Mouse (Mus musculus): Measurements from ENCODE around the gene Pawr. TPM values are rescaled to one million over a fixed set of nuclear protein-coding genes. Genes with fewer than 3 reads are reported as not detected.

The Pawr gene
- polyA plus RNA-seq, 1 experiment from 2014 or later: 1.5 TPM

GRCm38 (mm10) chr10:108445606-108446005, 113.7 kb downstream of the Pawr start:
- no peak overlapping the region for H3K4me2 ChIP-seq (ENCODE audit: low read length)

GRCm38 (mm10) chr10:108446041-108446931, 114.4 kb downstream of the Pawr start:
- H3K4me1 ChIP-seq (ENCODE audit: control insufficient read depth, insufficient read depth, low read length): peaks cover 9% of the 10 kb centered on the region; the same call in 1 of the 2 replicates
- H3K4me2 ChIP-seq (ENCODE audit: low read length): peak overlapping the region; percentile 65
- H3K27me3 ChIP-seq (ENCODE audit: control insufficient read depth, insufficient read depth, low read depth, low read length): no peaks in the 10 kb centered on the region
- H3K36me3 ChIP-seq (ENCODE audit: control insufficient read depth, insufficient read depth, low read length): no peaks in the 10 kb centered on the region
- WGBS: 11% methylated on average over 20 of the region's 24 CpGs
- ATAC-seq: peak; percentile 79
- H3K9me3 ChIP-seq (replicated peaks; ENCODE audit: control insufficient read depth, low read length, poor library complexity, severe bottlenecking): no peaks in the 10 kb centered on the region
- peak overlapping the region; percentile 45 for H3K9ac ChIP-seq (ENCODE audit: low read depth, low read length)
- no peak overlapping the region for H3K27ac ChIP-seq (ENCODE audit: low read length)
- peak overlapping the region; percentile 39 for H3K4me3 ChIP-seq (ENCODE audit: low read depth, low read length)

More at GRCm38 (mm10) chr10:108445606-108446005, 113.7 kb downstream of the Pawr start:
- H3K36me3 ChIP-seq (ENCODE audit: control insufficient read depth, insufficient read depth, low read length): no peaks in the 10 kb centered on the region
- H3K9me3 ChIP-seq (replicated peaks; ENCODE audit: control insufficient read depth, low read length, poor library complexity, severe bottlenecking): no peaks in the 10 kb centered on the region
- H3K9ac ChIP-seq (ENCODE audit: low read depth, low read length): no peak overlapping the region
- H3K4me3 ChIP-seq (ENCODE audit: low read depth, low read length): no peak overlapping the region
- no peaks in the 10 kb centered on the region for H3K27me3 ChIP-seq (ENCODE audit: control insufficient read depth, insufficient read depth, low read depth, low read length)
- ATAC-seq: peak; percentile 12; the same call in 1 of the 2 replicates
- no peak overlapping the region for H3K27ac ChIP-seq (ENCODE audit: low read length)
- 77% methylated on average over 10 of the region's 10 CpGs for WGBS
- peaks cover 9% of the 10 kb centered on the region; the same call in 1 of the 2 replicates for H3K4me1 ChIP-seq (ENCODE audit: control insufficient read depth, insufficient read depth, low read length)

- no peaks in the 10 kb centered on the region for H3K27me3 ChIP-seq (ENCODE audit: control insufficient read depth, insufficient read depth, low read depth, low read length)
- no peak overlapping the region for H3K4me2 ChIP-seq (ENCODE audit: low read length)
- H3K9ac ChIP-seq (ENCODE audit: low read depth, low read length): no peak overlapping the region
- H3K9me3 ChIP-seq (replicated peaks; ENCODE audit: control insufficient read depth, low read length, poor library complexity, severe bottlenecking): no peaks in the 10 kb centered on the region
- no peak overlapping the region for H3K27ac ChIP-seq (ENCODE audit: low read length)
- no peaks in the 10 kb centered on the region for H3K36me3 ChIP-seq (ENCODE audit: control insufficient read depth, insufficient read depth, low read length)
- no peak overlapping the region for H3K4me3 ChIP-seq (ENCODE audit: low read depth, low read length)
- 84% methylated on average over 10 of the region's 10 CpGs for WGBS
- H3K4me1 ChIP-seq (ENCODE audit: control insufficient read depth, insufficient read depth, low read length): peaks cover 9% of the 10 kb centered on the region; the same call in 1 of the 2 replicates
- ATAC-seq: no peak
Observed at GRCm38 (mm10) chr10:108447211-108447610, 115.3 kb downstream of the Pawr start.

- peaks cover 9% of the 10 kb centered on the region; the same call in 1 of the 2 replicates for H3K4me1 ChIP-seq (ENCODE audit: control insufficient read depth, insufficient read depth, low read length)
- WGBS: 84% methylated on average over 11 of the region's 11 CpGs
- H3K27ac ChIP-seq (ENCODE audit: low read length): no peak overlapping the region
- no peak for ATAC-seq
- no peak overlapping the region for H3K4me3 ChIP-seq (ENCODE audit: low read depth, low read length)
- H3K9me3 ChIP-seq (replicated peaks; ENCODE audit: control insufficient read depth, low read length, poor library complexity, severe bottlenecking): no peaks in the 10 kb centered on the region
- H3K27me3 ChIP-seq (ENCODE audit: control insufficient read depth, insufficient read depth, low read depth, low read length): no peaks in the 10 kb centered on the region
- H3K36me3 ChIP-seq (ENCODE audit: control insufficient read depth, insufficient read depth, low read length): no peaks in the 10 kb centered on the region
- no peak overlapping the region for H3K4me2 ChIP-seq (ENCODE audit: low read length)
- no peak overlapping the region for H3K9ac ChIP-seq (ENCODE audit: low read depth, low read length)
Observed at GRCm38 (mm10) chr10:108448421-108448820, 116.5 kb downstream of the Pawr start.

- Histone ChIP-seq H3K9ac (ENCODE audit: low read depth, low read length) (no peak overlapping the region), H3K27me3 (ENCODE audit: control insufficient read depth, insufficient read depth, low read depth, low read length) (no peaks in the 10 kb centered on the region), H3K36me3 (ENCODE audit: control insufficient read depth, insufficient read depth, low read length) (no peaks in the 10 kb centered on the region), H3K4me3 (ENCODE audit: low read depth, low read length) (no peak overlapping the region), H3K27ac (ENCODE audit: low read length) (no peak overlapping the region), H3K4me1 (ENCODE audit: control insufficient read depth, insufficient read depth, low read length) (peaks cover 5% of the 10 kb centered on the region; the same call in 1 of the 2 replicates), H3K4me2 (ENCODE audit: low read length) (no peak overlapping the region), H3K9me3 (replicated peaks; ENCODE audit: control insufficient read depth, low read length, poor library complexity, severe bottlenecking) (no peaks in the 10 kb centered on the region)
- ATAC-seq: no peak
- WGBS: 94% methylated on average over 4 of the region's 4 CpGs
Observed at GRCm38 (mm10) chr10:108450401-108450800, 118.5 kb downstream of the Pawr start.

GRCm38 (mm10) chr10:108451516-108451915, 119.6 kb downstream of the Pawr start:
- H3K4me1 ChIP-seq (ENCODE audit: control insufficient read depth, insufficient read depth, low read length): peaks cover 4% of the 10 kb centered on the region; the same call in 1 of the 2 replicates
- ATAC-seq: no peak
- 96% methylated on average over 8 of the region's 8 CpGs for WGBS
- H3K4me2 ChIP-seq (ENCODE audit: low read length): no peak overlapping the region
- H3K9ac ChIP-seq (ENCODE audit: low read depth, low read length): no peak overlapping the region
- no peak overlapping the region for H3K27ac ChIP-seq (ENCODE audit: low read length)
- no peaks in the 10 kb centered on the region for H3K36me3 ChIP-seq (ENCODE audit: control insufficient read depth, insufficient read depth, low read length)
- H3K4me3 ChIP-seq (ENCODE audit: low read depth, low read length): no peak overlapping the region
- no peaks in the 10 kb centered on the region for H3K27me3 ChIP-seq (ENCODE audit: control insufficient read depth, insufficient read depth, low read depth, low read length)
- H3K9me3 ChIP-seq (replicated peaks; ENCODE audit: control insufficient read depth, low read length, poor library complexity, severe bottlenecking): no peaks in the 10 kb centered on the region

- WGBS: 81% methylated on average over 9 of the region's 9 CpGs
- no peaks in the 10 kb centered on the region for H3K9me3 ChIP-seq (replicated peaks; ENCODE audit: control insufficient read depth, low read length, poor library complexity, severe bottlenecking)
- no peak overlapping the region for H3K4me2 ChIP-seq (ENCODE audit: low read length)
- no peak overlapping the region for H3K9ac ChIP-seq (ENCODE audit: low read depth, low read length)
- H3K27ac ChIP-seq (ENCODE audit: low read length): no peak overlapping the region
- no peaks in the 10 kb centered on the region for H3K4me1 ChIP-seq (ENCODE audit: control insufficient read depth, insufficient read depth, low read length)
- H3K4me3 ChIP-seq (ENCODE audit: low read depth, low read length): no peak overlapping the region
- no peak for ATAC-seq
- no peaks in the 10 kb centered on the region for H3K27me3 ChIP-seq (ENCODE audit: control insufficient read depth, insufficient read depth, low read depth, low read length)
- H3K36me3 ChIP-seq (ENCODE audit: control insufficient read depth, insufficient read depth, low read length): no peaks in the 10 kb centered on the region
Observed at GRCm38 (mm10) chr10:108452421-108452820, 120.5 kb downstream of the Pawr start.

GRCm38 (mm10) chr10:108453561-108453960, 121.6 kb downstream of the Pawr start:
- H3K27ac ChIP-seq (ENCODE audit: low read length): no peak overlapping the region
- H3K27me3 ChIP-seq (ENCODE audit: control insufficient read depth, insufficient read depth, low read depth, low read length): no peaks in the 10 kb centered on the region
- no peak overlapping the region for H3K4me2 ChIP-seq (ENCODE audit: low read length)
- WGBS: 65% methylated on average over 2 of the region's 2 CpGs
- no peaks in the 10 kb centered on the region for H3K4me1 ChIP-seq (ENCODE audit: control insufficient read depth, insufficient read depth, low read length)
- H3K9me3 ChIP-seq (replicated peaks; ENCODE audit: control insufficient read depth, low read length, poor library complexity, severe bottlenecking): no peaks in the 10 kb centered on the region
- H3K36me3 ChIP-seq (ENCODE audit: control insufficient read depth, insufficient read depth, low read length): no peaks in the 10 kb centered on the region
- no peak for ATAC-seq
- no peak overlapping the region for H3K9ac ChIP-seq (ENCODE audit: low read depth, low read length)
- no peak overlapping the region for H3K4me3 ChIP-seq (ENCODE audit: low read depth, low read length)

- Histone ChIP-seq H3K9me3 (replicated peaks; ENCODE audit: control insufficient read depth, low read length, poor library complexity, severe bottlenecking) (no peaks in the 10 kb centered on the region), H3K4me3 (ENCODE audit: low read depth, low read length) (no peak overlapping the region), H3K4me2 (ENCODE audit: low read length) (no peak overlapping the region), H3K27ac (ENCODE audit: low read length) (no peak overlapping the region), H3K9ac (ENCODE audit: low read depth, low read length) (no peak overlapping the region), H3K4me1 (ENCODE audit: control insufficient read depth, insufficient read depth, low read length) (no peaks in the 10 kb centered on the region), H3K27me3 (ENCODE audit: control insufficient read depth, insufficient read depth, low read depth, low read length) (no peaks in the 10 kb centered on the region), H3K36me3 (ENCODE audit: control insufficient read depth, insufficient read depth, low read length) (no peaks in the 10 kb centered on the region)
- ATAC-seq: no peak
- WGBS: 93% methylated on average over 11 of the region's 11 CpGs
Observed at GRCm38 (mm10) chr10:108454691-108455117, 122.8 kb downstream of the Pawr start.

All from midbrain, embryonic 16.5 days (tissue).